Mouse (Mus musculus): Measurements from ENCODE around the gene Znrf1. TPM values are rescaled to one million over a fixed set of nuclear protein-coding genes. Genes with fewer than 3 reads are reported as not detected.

Znrf1 gene
- polyA plus RNA-seq, 1 experiment from 2014 or later: 51.6 TPM

GRCm38 (mm10) chr8:111567571-111567970 lies 31.7 kb downstream of the Znrf1 start:
- no peak overlapping the region for H3K4me2 ChIP-seq
- no peak for TF ChIP-seq CTCF (IDR thresholded peaks at IDR 0.05; ENCODE audit: low read depth)
- no peaks in the 10 kb centered on the region for H3K4me1 ChIP-seq (ENCODE audit: insufficient read depth)
- WGBS: 43% methylated on average over 3 of the region's 3 CpGs
- ATAC-seq (ENCODE audit: insufficient read depth) (no peak), DNase-seq (no peak)
- H3K9ac ChIP-seq: no peak overlapping the region
- no peaks in the 10 kb centered on the region for H3K36me3 ChIP-seq (ENCODE audit: insufficient read depth)
- no peak overlapping the region for H3K27ac ChIP-seq (ENCODE audit: low read depth)
- H3K4me3 ChIP-seq (ENCODE audit: low read depth, low read length): no peak overlapping the region
- no peaks in the 10 kb centered on the region for H3K9me3 ChIP-seq (ENCODE audit: low read depth, low read length)
- no peaks in the 10 kb centered on the region for H3K27me3 ChIP-seq (ENCODE audit: insufficient read depth, low read length)

- H3K27me3 ChIP-seq (ENCODE audit: insufficient read depth, low read length): no peaks in the 10 kb centered on the region
- no peak overlapping the region for H3K4me3 ChIP-seq (ENCODE audit: low read depth, low read length)
- no peak for TF ChIP-seq CTCF (IDR thresholded peaks at IDR 0.05; ENCODE audit: low read depth)
- no peaks in the 10 kb centered on the region for H3K9me3 ChIP-seq (ENCODE audit: low read depth, low read length)
- no peak overlapping the region for H3K4me2 ChIP-seq
- WGBS: 54% methylated on average over 3 of the region's 3 CpGs
- no peaks in the 10 kb centered on the region for H3K4me1 ChIP-seq (ENCODE audit: insufficient read depth)
- no peak overlapping the region for H3K27ac ChIP-seq (ENCODE audit: low read depth)
- no peak overlapping the region for H3K9ac ChIP-seq
- DNase-seq: no peak
- H3K36me3 ChIP-seq (ENCODE audit: insufficient read depth): no peaks in the 10 kb centered on the region
- ATAC-seq (ENCODE audit: insufficient read depth): no peak
Observed at GRCm38 (mm10) chr8:111568029-111568428, 32.1 kb downstream of the Znrf1 start.

GRCm38 (mm10) chr8:111569926-111570325 lies 34.0 kb downstream of the Znrf1 start:
- no peaks in the 10 kb centered on the region for H3K4me1 ChIP-seq (ENCODE audit: insufficient read depth)
- no peak for DNase-seq

GRCm38 (mm10) chr8:111570432-111570831 lies 34.5 kb downstream of the Znrf1 start:
- H3K36me3 ChIP-seq (ENCODE audit: insufficient read depth): no peaks in the 10 kb centered on the region
- H3K4me3 ChIP-seq (ENCODE audit: low read depth, low read length): no peak overlapping the region
- 71% methylated on average over 2 of the region's 2 CpGs for WGBS
- TF ChIP-seq CTCF (IDR thresholded peaks at IDR 0.05; ENCODE audit: low read depth): no peak
- H3K4me1 ChIP-seq (ENCODE audit: insufficient read depth): no peaks in the 10 kb centered on the region
- no peak overlapping the region for H3K27ac ChIP-seq (ENCODE audit: low read depth)
- ATAC-seq (ENCODE audit: insufficient read depth) (no peak), DNase-seq (no peak)
- no peak overlapping the region for H3K4me2 ChIP-seq
- H3K27me3 ChIP-seq (ENCODE audit: insufficient read depth, low read length): no peaks in the 10 kb centered on the region
- H3K9me3 ChIP-seq (ENCODE audit: low read depth, low read length): no peaks in the 10 kb centered on the region
- H3K9ac ChIP-seq: no peak overlapping the region

More at GRCm38 (mm10) chr8:111569926-111570325, 34.0 kb downstream of the Znrf1 start:
- Histone ChIP-seq H3K9me3 (ENCODE audit: low read depth, low read length) (no peaks in the 10 kb centered on the region), H3K9ac (no peak overlapping the region), H3K4me2 (no peak overlapping the region), H3K27ac (ENCODE audit: low read depth) (no peak overlapping the region), H3K27me3 (ENCODE audit: insufficient read depth, low read length) (no peaks in the 10 kb centered on the region), H3K36me3 (ENCODE audit: insufficient read depth) (no peaks in the 10 kb centered on the region), H3K4me3 (ENCODE audit: low read depth, low read length) (no peak overlapping the region)
- 86% methylated on average over 4 of the region's 4 CpGs for WGBS
- TF ChIP-seq CTCF (IDR thresholded peaks at IDR 0.05; ENCODE audit: low read depth): no peak
- ATAC-seq (ENCODE audit: insufficient read depth): no peak

GRCm38 (mm10) chr8:111571661-111572060 lies 35.8 kb downstream of the Znrf1 start:
- Histone ChIP-seq H3K4me2 (no peak overlapping the region), H3K4me3 (ENCODE audit: low read depth, low read length) (no peak overlapping the region), H3K27me3 (ENCODE audit: insufficient read depth, low read length) (no peaks in the 10 kb centered on the region), H3K27ac (ENCODE audit: low read depth) (no peak overlapping the region), H3K9ac (no peak overlapping the region), H3K4me1 (ENCODE audit: insufficient read depth) (no peaks in the 10 kb centered on the region), H3K9me3 (ENCODE audit: low read depth, low read length) (no peaks in the 10 kb centered on the region), H3K36me3 (ENCODE audit: insufficient read depth) (no peaks in the 10 kb centered on the region)
- TF ChIP-seq CTCF (IDR thresholded peaks at IDR 0.05; ENCODE audit: low read depth): no peak
- WGBS: 91% methylated on average over 10 of the region's 10 CpGs
- DNase-seq: no peak
- no peak for ATAC-seq (ENCODE audit: insufficient read depth)

- Histone ChIP-seq H3K27me3 (ENCODE audit: insufficient read depth, low read length) (no peaks in the 10 kb centered on the region), H3K36me3 (ENCODE audit: insufficient read depth) (no peaks in the 10 kb centered on the region), H3K4me1 (ENCODE audit: insufficient read depth) (no peaks in the 10 kb centered on the region), H3K27ac (ENCODE audit: low read depth) (no peak overlapping the region), H3K4me2 (no peak overlapping the region), H3K9ac (no peak overlapping the region), H3K9me3 (ENCODE audit: low read depth, low read length) (no peaks in the 10 kb centered on the region), H3K4me3 (ENCODE audit: low read depth, low read length) (no peak overlapping the region)
- 73% methylated on average over 2 of the region's 2 CpGs for WGBS
- no peak for ATAC-seq (ENCODE audit: insufficient read depth)
- TF ChIP-seq CTCF (IDR thresholded peaks at IDR 0.05; ENCODE audit: low read depth): no peak
- DNase-seq: no peak
Observed at GRCm38 (mm10) chr8:111572431-111572830, 36.5 kb downstream of the Znrf1 start.

- Histone ChIP-seq H3K4me3 (ENCODE audit: low read depth, low read length) (no peak overlapping the region), H3K27me3 (ENCODE audit: insufficient read depth, low read length) (no peaks in the 10 kb centered on the region), H3K9ac (no peak overlapping the region), H3K27ac (ENCODE audit: low read depth) (no peak overlapping the region), H3K4me2 (no peak overlapping the region), H3K36me3 (ENCODE audit: insufficient read depth) (no peaks in the 10 kb centered on the region), H3K9me3 (ENCODE audit: low read depth, low read length) (no peaks in the 10 kb centered on the region), H3K4me1 (ENCODE audit: insufficient read depth) (no peaks in the 10 kb centered on the region)
- ATAC-seq (ENCODE audit: insufficient read depth): no peak; the same call in 1 of the 2 replicates
- 31% methylated on average over 8 of the region's 8 CpGs for WGBS
- no peak for DNase-seq
- no peak for TF ChIP-seq CTCF (IDR thresholded peaks at IDR 0.05; ENCODE audit: low read depth)
Observed at GRCm38 (mm10) chr8:111573583-111573982, 37.7 kb downstream of the Znrf1 start.

GRCm38 (mm10) chr8:111574016-111574415 lies 38.1 kb downstream of the Znrf1 start:
- H3K27ac ChIP-seq (ENCODE audit: low read depth): no peak overlapping the region
- H3K4me3 ChIP-seq (ENCODE audit: low read depth, low read length): no peak overlapping the region
- no peaks in the 10 kb centered on the region for H3K4me1 ChIP-seq (ENCODE audit: insufficient read depth)
- no peaks in the 10 kb centered on the region; the same call in 1 of the 2 replicates for H3K36me3 ChIP-seq (ENCODE audit: insufficient read depth)
- no peak overlapping the region for H3K4me2 ChIP-seq
- 72% methylated on average over 2 of the region's 2 CpGs for WGBS
- no peaks in the 10 kb centered on the region for H3K27me3 ChIP-seq (ENCODE audit: insufficient read depth, low read length)
- no peaks in the 10 kb centered on the region for H3K9me3 ChIP-seq (ENCODE audit: low read depth, low read length)
- ATAC-seq (ENCODE audit: insufficient read depth): no peak
- no peak for TF ChIP-seq CTCF (IDR thresholded peaks at IDR 0.05; ENCODE audit: low read depth)
- no peak overlapping the region for H3K9ac ChIP-seq
- DNase-seq: no peak

All from lung, embryonic 14.5 days (tissue).